Mouse (Mus musculus): ENCODE data around the gene Rapgef4. TPM values are rescaled to one million over a fixed set of nuclear protein-coding genes. Genes with fewer than 3 reads are reported as not detected.

Gene Rapgef4
- polyA plus RNA-seq, 1 experiment from 2014 or later = 11.9 TPM

DNA sequence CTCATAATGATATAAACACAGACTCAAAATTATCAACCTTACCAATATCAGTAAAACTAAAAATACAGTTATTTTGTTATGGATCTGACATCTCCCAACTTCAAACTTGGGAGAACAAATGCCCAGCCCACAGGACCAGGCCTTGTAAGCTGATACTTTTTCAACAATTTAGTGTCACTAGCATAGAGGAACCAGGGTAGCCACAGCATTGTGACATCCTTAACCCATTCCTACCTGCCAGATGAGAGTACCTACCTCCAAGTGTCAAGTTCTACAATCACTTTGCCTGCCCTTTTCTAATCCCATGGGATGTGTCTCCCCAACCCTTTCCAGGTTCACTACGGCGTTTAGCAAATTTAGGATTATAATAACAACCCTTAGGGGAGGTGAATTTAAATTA lies 257.4 kb downstream of the Rapgef4 start:
- Histone ChIP-seq H3K4me2 (ENCODE audit: low read depth) (no peak overlapping the region), H3K27ac (ENCODE audit: low read depth, low read length) (no peak overlapping the region), H3K4me1 (ENCODE audit: control insufficient read depth, insufficient read depth, low read length) (no peaks in the 10 kb centered on the region), H3K4me3 (ENCODE audit: low read depth, low read length) (no peak overlapping the region), H3K36me3 (ENCODE audit: control insufficient read depth, insufficient read depth, low read length) (no peaks in the 10 kb centered on the region), H3K9ac (ENCODE audit: low read length) (no peak overlapping the region), H3K27me3 (ENCODE audit: control insufficient read depth, insufficient read depth, low read length) (peaks cover 8% of the 10 kb centered on the region; the same call in 1 of the 2 replicates), H3K9me3 (ENCODE audit: control insufficient read depth, low read length) (no peaks in the 10 kb centered on the region)
- whole genome bisulfite sequencing = 86% methylated on average over 2 of the region's 2 CpGs
- DNase-seq (ENCODE audit: low spot score) (no peak), ATAC-seq (ENCODE audit: insufficient read depth, low FRiP score, low TSS enrichment) (no peak)

DNA sequence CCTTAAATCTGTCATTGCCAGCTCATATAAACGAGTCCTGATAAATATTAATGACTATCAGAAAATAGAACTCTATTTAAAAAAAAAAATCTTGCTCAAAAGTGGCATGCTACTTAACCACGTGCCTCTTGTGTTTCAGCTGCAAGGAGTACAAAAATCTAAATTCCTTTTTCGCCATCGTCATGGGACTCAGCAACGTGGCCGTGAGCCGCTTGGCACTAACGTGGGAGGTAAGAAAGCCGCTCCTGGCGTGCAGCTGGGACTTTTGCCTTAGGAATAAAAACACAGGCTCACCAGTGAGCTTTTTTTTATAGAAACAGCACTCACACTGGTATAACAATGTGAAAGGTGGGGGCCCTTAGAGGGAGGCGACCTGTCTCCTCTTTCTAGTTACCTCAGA lies 257.9 kb downstream of the Rapgef4 start:
- H3K4me1 ChIP-seq (ENCODE audit: control insufficient read depth, insufficient read depth, low read length) = no peaks in the 10 kb centered on the region
- DNase-seq (ENCODE audit: low spot score) = no peak
- no peaks in the 10 kb centered on the region for H3K36me3 ChIP-seq (ENCODE audit: control insufficient read depth, insufficient read depth, low read length)
- no peak overlapping the region for H3K27ac ChIP-seq (ENCODE audit: low read depth, low read length)
- WGBS = 78% methylated on average over 11 of the region's 11 CpGs
- H3K9ac ChIP-seq (ENCODE audit: low read length) = no peak overlapping the region
- H3K9me3 ChIP-seq (ENCODE audit: control insufficient read depth, low read length) = no peaks in the 10 kb centered on the region
- no peak for ATAC-seq (ENCODE audit: insufficient read depth, low FRiP score, low TSS enrichment)
- H3K4me3 ChIP-seq (ENCODE audit: low read depth, low read length) = no peak overlapping the region
- no peak overlapping the region for H3K4me2 ChIP-seq (ENCODE audit: low read depth)
- H3K27me3 ChIP-seq (ENCODE audit: control insufficient read depth, insufficient read depth, low read length) = peaks cover 3% of the 10 kb centered on the region; the same call in 1 of the 2 replicates

DNA sequence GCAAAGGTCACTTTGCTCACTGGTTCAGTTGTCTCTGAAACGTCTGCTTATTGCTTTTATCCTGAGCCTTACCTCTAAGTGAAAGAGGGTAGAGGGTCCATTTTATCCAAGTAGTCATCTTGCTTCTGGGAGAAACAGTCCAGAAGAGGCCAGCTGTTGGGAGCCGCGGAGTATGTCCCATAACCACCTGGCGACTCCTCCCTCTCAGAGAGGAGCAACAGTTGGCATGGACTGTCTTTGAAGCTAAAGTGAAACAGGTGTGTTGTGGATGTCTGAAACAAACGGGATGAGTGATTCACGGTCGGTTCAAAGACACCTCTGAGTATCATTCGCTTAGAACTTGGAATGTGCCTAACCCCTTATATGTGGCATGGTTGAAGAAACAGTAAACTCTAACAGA lies 258.4 kb downstream of the Rapgef4 start:
- Histone ChIP-seq H3K9ac (ENCODE audit: low read length) (no peak overlapping the region), H3K9me3 (ENCODE audit: control insufficient read depth, low read length) (no peaks in the 10 kb centered on the region), H3K36me3 (ENCODE audit: control insufficient read depth, insufficient read depth, low read length) (no peaks in the 10 kb centered on the region), H3K4me2 (ENCODE audit: low read depth) (no peak overlapping the region), H3K27ac (ENCODE audit: low read depth, low read length) (no peak overlapping the region), H3K4me1 (ENCODE audit: control insufficient read depth, insufficient read depth, low read length) (no peaks in the 10 kb centered on the region), H3K4me3 (ENCODE audit: low read depth, low read length) (no peak overlapping the region), H3K27me3 (ENCODE audit: control insufficient read depth, insufficient read depth, low read length) (no peaks in the 10 kb centered on the region)
- 83% methylated on average over 8 of the region's 8 CpGs for WGBS
- no peak for ATAC-seq (ENCODE audit: insufficient read depth, low FRiP score, low TSS enrichment)
- no peak for DNase-seq (ENCODE audit: low spot score)

DNA sequence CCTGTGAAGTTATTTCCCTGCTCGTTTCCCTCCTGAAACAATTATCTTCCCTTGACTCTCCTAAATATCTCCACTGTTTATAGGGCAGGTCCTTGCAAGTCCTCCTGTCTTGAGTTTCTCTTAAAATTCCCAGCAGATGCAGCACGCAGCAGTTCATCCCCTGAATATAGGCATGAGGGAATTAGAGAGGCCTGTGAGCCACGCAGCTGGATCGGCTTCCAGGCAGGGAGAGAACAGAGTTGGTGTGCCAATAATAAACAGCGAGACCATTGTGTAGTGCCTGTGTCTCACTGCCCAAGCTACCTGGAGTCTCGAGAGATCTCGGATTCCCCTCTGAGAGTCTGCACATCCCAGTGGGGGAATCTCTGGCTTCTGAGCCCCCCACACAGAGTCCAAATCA lies 259.0 kb downstream of the Rapgef4 start:
- no peak overlapping the region for H3K4me2 ChIP-seq (ENCODE audit: low read depth)
- DNase-seq (ENCODE audit: low spot score) (no peak), ATAC-seq (ENCODE audit: insufficient read depth, low FRiP score, low TSS enrichment) (no peak)
- H3K4me1 ChIP-seq (ENCODE audit: control insufficient read depth, insufficient read depth, low read length) = no peaks in the 10 kb centered on the region
- H3K27me3 ChIP-seq (ENCODE audit: control insufficient read depth, insufficient read depth, low read length) = no peaks in the 10 kb centered on the region
- 60% methylated on average over 7 of the region's 7 CpGs for WGBS
- no peaks in the 10 kb centered on the region for H3K9me3 ChIP-seq (ENCODE audit: control insufficient read depth, low read length)
- no peaks in the 10 kb centered on the region for H3K36me3 ChIP-seq (ENCODE audit: control insufficient read depth, insufficient read depth, low read length)
- H3K27ac ChIP-seq (ENCODE audit: low read depth, low read length) = no peak overlapping the region
- H3K9ac ChIP-seq (ENCODE audit: low read length) = no peak overlapping the region
- H3K4me3 ChIP-seq (ENCODE audit: low read depth, low read length) = no peak overlapping the region

DNA sequence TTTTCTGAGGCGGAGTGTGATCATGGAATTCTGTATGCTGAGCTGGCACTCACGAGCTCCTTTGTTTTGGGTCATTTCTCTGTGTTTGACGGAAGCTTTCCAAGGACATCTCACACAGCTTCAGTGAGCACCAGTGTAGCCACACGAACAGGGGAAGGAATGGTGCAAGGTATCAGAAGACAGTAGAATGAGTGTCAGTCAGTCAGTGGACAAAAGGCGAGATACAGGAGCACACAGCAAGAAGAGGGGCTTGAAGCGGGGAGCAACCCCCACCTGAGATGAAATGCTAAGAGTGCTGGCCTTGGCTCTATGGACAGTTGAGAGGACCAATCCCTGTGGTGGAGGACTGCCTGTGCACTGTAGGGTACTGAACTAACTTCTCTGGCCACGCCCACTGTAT lies 259.7 kb downstream of the Rapgef4 start:
- Histone ChIP-seq H3K4me2 (ENCODE audit: low read depth) (no peak overlapping the region), H3K4me1 (ENCODE audit: control insufficient read depth, insufficient read depth, low read length) (no peaks in the 10 kb centered on the region), H3K27ac (ENCODE audit: low read depth, low read length) (no peak overlapping the region), H3K27me3 (ENCODE audit: control insufficient read depth, insufficient read depth, low read length) (no peaks in the 10 kb centered on the region), H3K36me3 (ENCODE audit: control insufficient read depth, insufficient read depth, low read length) (no peaks in the 10 kb centered on the region), H3K4me3 (ENCODE audit: low read depth, low read length) (no peak overlapping the region), H3K9ac (ENCODE audit: low read length) (no peak overlapping the region), H3K9me3 (ENCODE audit: control insufficient read depth, low read length) (no peaks in the 10 kb centered on the region)
- no peak for DNase-seq (ENCODE audit: low spot score)
- 79% methylated on average over 7 of the region's 7 CpGs for WGBS
- ATAC-seq (ENCODE audit: insufficient read depth, low FRiP score, low TSS enrichment) = no peak

DNA sequence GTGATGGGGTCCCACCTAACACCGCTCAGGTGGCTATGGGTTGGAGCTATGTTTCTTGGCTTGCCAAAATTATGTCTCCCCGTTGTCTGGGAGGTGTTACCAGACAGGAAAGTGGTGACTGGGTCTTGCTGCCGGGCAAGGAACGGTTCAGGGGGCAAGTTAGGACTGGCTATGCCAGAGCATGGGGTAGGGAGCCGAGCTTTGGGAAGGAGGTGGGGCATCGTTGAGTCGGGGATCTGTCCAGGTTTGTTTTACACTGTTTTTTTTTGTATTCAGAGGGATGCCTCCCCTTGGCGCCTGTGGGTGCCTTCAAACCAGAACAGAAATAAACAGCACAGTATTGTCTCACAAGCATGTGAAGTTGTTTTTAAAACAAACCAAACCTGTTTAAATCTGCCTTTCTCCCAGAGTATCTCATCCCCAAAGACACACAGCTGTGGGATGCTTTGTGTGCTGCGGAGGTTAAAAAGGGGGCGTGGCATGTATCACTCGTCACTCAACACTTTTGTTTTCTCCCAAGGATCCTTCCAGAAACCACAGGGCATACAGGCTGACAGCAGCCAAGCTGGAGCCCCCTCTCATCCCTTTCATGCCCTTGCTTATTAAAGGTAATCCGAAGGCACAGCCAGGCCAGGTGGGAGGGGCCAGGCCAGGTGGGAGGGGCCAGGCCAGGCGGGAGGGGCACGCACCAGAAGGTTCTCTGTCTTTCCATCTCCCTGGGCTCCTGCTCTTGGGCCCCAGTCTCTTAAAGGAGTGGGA lies 260.9 kb downstream of the Rapgef4 start:
- 60% methylated on average over 14 of the region's 14 CpGs for WGBS
- Histone ChIP-seq H3K36me3 (ENCODE audit: control insufficient read depth, insufficient read depth, low read length) (no peaks in the 10 kb centered on the region), H3K4me1 (ENCODE audit: control insufficient read depth, insufficient read depth, low read length) (no peaks in the 10 kb centered on the region), H3K27ac (ENCODE audit: low read depth, low read length) (no peak overlapping the region), H3K9ac (ENCODE audit: low read length) (no peak overlapping the region), H3K9me3 (ENCODE audit: control insufficient read depth, low read length) (no peaks in the 10 kb centered on the region), H3K4me3 (ENCODE audit: low read depth, low read length) (no peak overlapping the region), H3K4me2 (ENCODE audit: low read depth) (no peak overlapping the region), H3K27me3 (ENCODE audit: control insufficient read depth, insufficient read depth, low read length) (no peaks in the 10 kb centered on the region)
- DNase-seq (ENCODE audit: low spot score) = no peak
- no peak for ATAC-seq (ENCODE audit: insufficient read depth, low FRiP score, low TSS enrichment)

DNA sequence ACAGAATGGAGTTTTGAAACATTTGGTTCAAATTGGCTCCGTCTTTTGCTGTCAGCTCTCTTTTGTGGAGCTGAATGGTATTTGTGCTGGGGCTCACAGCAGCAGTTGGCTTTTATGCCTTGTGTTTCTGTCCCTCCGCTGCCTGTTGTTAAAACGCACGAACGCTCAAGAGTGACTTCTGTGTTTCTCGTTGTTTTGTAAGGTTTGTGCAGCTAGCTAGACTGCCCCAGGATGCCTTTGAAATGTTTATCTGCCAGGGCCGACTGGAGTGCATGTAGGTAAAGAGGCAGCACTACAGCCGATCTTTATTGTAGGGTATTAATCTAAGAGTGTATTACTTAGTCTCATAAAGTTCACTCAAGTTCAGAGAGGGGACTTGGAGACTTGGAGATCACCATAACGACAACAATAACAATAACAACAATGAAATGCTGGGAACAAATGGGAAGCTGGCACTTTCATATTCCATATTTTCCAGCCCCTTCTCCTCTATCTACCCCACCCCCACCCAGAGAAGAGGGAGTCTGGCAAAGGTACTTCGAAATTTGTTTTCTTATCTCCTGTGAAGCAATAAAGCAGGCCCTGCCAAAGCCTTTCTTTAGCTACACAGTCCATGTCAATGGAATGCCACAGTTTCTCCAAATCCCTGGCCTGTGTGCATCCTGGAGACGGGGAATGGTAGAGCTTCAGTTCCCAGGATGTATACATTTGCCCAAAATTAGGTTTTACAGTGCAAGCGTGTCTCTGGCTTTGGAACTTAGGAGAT lies 262.1 kb downstream of the Rapgef4 start:
- Histone ChIP-seq H3K4me3 (ENCODE audit: low read depth, low read length) (no peak overlapping the region), H3K36me3 (ENCODE audit: control insufficient read depth, insufficient read depth, low read length) (no peaks in the 10 kb centered on the region), H3K4me1 (ENCODE audit: control insufficient read depth, insufficient read depth, low read length) (no peaks in the 10 kb centered on the region), H3K4me2 (ENCODE audit: low read depth) (no peak overlapping the region), H3K27me3 (ENCODE audit: control insufficient read depth, insufficient read depth, low read length) (no peaks in the 10 kb centered on the region), H3K27ac (ENCODE audit: low read depth, low read length) (no peak overlapping the region), H3K9ac (ENCODE audit: low read length) (no peak overlapping the region), H3K9me3 (ENCODE audit: control insufficient read depth, low read length) (no peaks in the 10 kb centered on the region)
- no peak for DNase-seq (ENCODE audit: low spot score)
- 46% methylated on average over 12 of the region's 12 CpGs for WGBS
- ATAC-seq (ENCODE audit: insufficient read depth, low FRiP score, low TSS enrichment) = no peak

DNA sequence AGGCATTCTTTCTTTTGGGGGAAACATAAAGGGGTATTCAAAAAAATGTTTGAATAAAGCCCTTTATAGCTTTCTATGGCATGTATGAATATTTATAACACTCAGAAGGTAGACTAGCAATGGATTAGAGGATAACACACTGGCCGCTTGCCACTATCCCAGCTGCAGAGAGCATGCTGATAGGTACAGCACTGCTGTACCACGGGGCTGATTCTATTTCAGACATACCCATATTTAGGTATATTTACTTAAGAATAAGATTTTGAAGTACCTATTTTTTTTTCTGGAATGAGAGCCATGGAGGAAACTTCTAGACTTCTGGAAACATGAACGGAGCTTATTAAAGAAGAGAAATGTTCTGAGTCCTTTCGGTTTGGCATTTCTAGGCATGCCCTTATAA lies 264.6 kb downstream of the Rapgef4 start:
- Histone ChIP-seq H3K9ac (ENCODE audit: low read length) (no peak overlapping the region), H3K9me3 (ENCODE audit: control insufficient read depth, low read length) (no peaks in the 10 kb centered on the region), H3K4me1 (ENCODE audit: control insufficient read depth, insufficient read depth, low read length) (no peaks in the 10 kb centered on the region), H3K4me2 (ENCODE audit: low read depth) (no peak overlapping the region), H3K27ac (ENCODE audit: low read depth, low read length) (no peak overlapping the region), H3K36me3 (ENCODE audit: control insufficient read depth, insufficient read depth, low read length) (no peaks in the 10 kb centered on the region), H3K27me3 (ENCODE audit: control insufficient read depth, insufficient read depth, low read length) (no peaks in the 10 kb centered on the region), H3K4me3 (ENCODE audit: low read depth, low read length) (no peak overlapping the region)
- 94% methylated on average over 4 of the region's 4 CpGs for WGBS
- DNase-seq (ENCODE audit: low spot score) (no peak), ATAC-seq (ENCODE audit: insufficient read depth, low FRiP score, low TSS enrichment) (no peak)

DNA sequence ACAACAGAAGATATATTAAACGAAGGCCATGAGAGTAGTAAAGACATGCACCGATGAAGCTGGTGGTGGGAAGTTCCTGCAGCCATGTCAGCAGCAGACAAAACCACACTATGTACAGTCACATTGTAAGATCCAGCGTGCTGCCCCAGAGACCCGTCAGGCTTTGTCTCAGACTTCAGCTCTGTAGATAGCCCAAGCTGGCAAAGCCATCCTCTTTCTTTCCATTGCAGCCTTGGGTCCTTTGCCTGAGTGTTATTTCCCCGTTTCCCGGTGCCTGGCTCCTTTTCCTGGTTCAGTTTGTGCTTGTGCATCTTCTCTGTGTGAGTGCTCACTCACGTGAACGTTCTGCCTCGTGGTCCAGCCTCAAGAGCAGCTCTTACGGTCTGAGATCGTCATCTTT lies 265.3 kb downstream of the Rapgef4 start:
- H3K4me2 ChIP-seq (ENCODE audit: low read depth) = no peak overlapping the region
- no peaks in the 10 kb centered on the region for H3K9me3 ChIP-seq (ENCODE audit: control insufficient read depth, low read length)
- H3K27me3 ChIP-seq (ENCODE audit: control insufficient read depth, insufficient read depth, low read length) = no peaks in the 10 kb centered on the region
- WGBS = 90% methylated on average over 11 of the region's 11 CpGs
- H3K27ac ChIP-seq (ENCODE audit: low read depth, low read length) = no peak overlapping the region
- no peaks in the 10 kb centered on the region for H3K4me1 ChIP-seq (ENCODE audit: control insufficient read depth, insufficient read depth, low read length)
- H3K9ac ChIP-seq (ENCODE audit: low read length) = no peak overlapping the region
- no peaks in the 10 kb centered on the region for H3K36me3 ChIP-seq (ENCODE audit: control insufficient read depth, insufficient read depth, low read length)
- no peak for DNase-seq (ENCODE audit: low spot score)
- no peak overlapping the region for H3K4me3 ChIP-seq (ENCODE audit: low read depth, low read length)
- no peak for ATAC-seq (ENCODE audit: insufficient read depth, low FRiP score, low TSS enrichment)
